Mouse (Mus musculus) myocyte (in vitro differentiated cells): Measurements from ENCODE around the gene Chil4.
"Not testable (repeated sequence)": the region's sequence is repeated elsewhere in the genome, so short reads cannot be mapped to it uniquely, and the experiment has no call there.

Experiments used
- CEBPB ChIP-seq: IDR thresholded peaks from 2 replicates; pipeline ENCODE4 v1.6.1; 2011; ENCODE audit warnings: mild to moderate bottlenecking, moderate library complexity; ENCODE audit not compliant: poor library complexity, insufficient read depth, severe bottlenecking
- E2F4 ChIP-seq: IDR thresholded peaks from one replicate; pipeline ENCODE4 v1.6.1; 2011; ENCODE audit warnings: mild to moderate bottlenecking, control low read depth, moderate library complexity; ENCODE audit not compliant: insufficient read depth
- MAX ChIP-seq: IDR thresholded peaks from one replicate; pipeline ENCODE4 v1.6.1; 2011; ENCODE audit warnings: low read depth, mild to moderate bottlenecking, control low read depth
- MYOD1 ChIP-seq, 3 experiments: IDR thresholded peaks; one replicate each; pipeline ENCODE4 v1.6.1; 2011; ENCODE audit warnings: control low read depth in 2 of 3, low read depth in 2 of 3, mild to moderate bottlenecking in 2 of 3, moderate library complexity in 1 of 3; ENCODE audit not compliant: insufficient read length in 2 of 3, control insufficient read depth in 1 of 3
- POLR2A ChIP-seq: IDR thresholded peaks from one replicate; pipeline ENCODE4 v1.6.1; 2011; ENCODE audit warnings: low read depth, mild to moderate bottlenecking, control low read depth, moderate library complexity; ENCODE audit not compliant: insufficient read length
- POLR2AphosphoS2 ChIP-seq: IDR thresholded peaks from one replicate; pipeline ENCODE4 v1.6.1; 2011; ENCODE audit warnings: low read depth, control low read depth; ENCODE audit not compliant: insufficient read length
- SRF ChIP-seq: IDR thresholded peaks from one replicate; pipeline ENCODE4 v1.6.1; 2011; ENCODE audit warnings: low read depth; ENCODE audit not compliant: control insufficient read depth, insufficient read length
- TCF12 ChIP-seq: IDR thresholded peaks from one replicate; pipeline ENCODE4 v1.6.1; 2011; ENCODE audit warnings: mild to moderate bottlenecking, control low read depth; ENCODE audit not compliant: poor library complexity, insufficient read depth, severe bottlenecking
- TCF3 ChIP-seq: IDR thresholded peaks from one replicate; pipeline ENCODE4 v1.6.1; 2011; ENCODE audit warnings: low read depth, control low read depth; ENCODE audit not compliant: insufficient read length
- USF1 ChIP-seq: IDR thresholded peaks from one replicate; pipeline ENCODE4 v1.6.1; 2011; ENCODE audit warnings: low read depth, mild to moderate bottlenecking, control low read depth, moderate library complexity

DNA sequence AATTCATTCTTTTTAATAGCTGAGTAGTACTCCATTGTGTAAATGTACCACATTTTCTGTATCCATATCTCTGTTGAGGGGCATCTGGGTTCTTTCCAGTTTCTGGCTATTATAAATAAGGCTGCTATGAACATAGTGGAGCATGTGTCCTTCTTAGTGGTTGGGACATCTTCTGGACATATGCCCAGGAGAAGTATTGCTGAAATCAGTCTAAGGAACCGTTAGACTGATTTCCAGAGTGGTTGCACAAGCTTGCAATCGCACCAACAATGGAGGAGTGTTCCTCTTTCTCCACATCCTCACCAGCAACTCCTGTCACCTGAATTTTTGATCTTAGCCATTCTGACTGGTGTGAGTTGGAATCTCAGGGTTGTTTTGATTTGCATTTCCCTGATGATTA, 46.8 kb downstream of the Chil4 start:
- TF ChIP-seq MYOD1 (IDR thresholded peaks at IDR 0.05; ENCODE audit: control insufficient read depth in 1 of 3, insufficient read length in 2 of 3, low read depth in 2 of 3); POLR2A; USF1; MAX; CEBPB; TCF12; POLR2AphosphoS2; E2F4; TCF3; SRF: not testable (repeated sequence)
